Mouse (Mus musculus): ENCODE data around the gene Gfi1b.

The Gfi1b gene

DNA sequence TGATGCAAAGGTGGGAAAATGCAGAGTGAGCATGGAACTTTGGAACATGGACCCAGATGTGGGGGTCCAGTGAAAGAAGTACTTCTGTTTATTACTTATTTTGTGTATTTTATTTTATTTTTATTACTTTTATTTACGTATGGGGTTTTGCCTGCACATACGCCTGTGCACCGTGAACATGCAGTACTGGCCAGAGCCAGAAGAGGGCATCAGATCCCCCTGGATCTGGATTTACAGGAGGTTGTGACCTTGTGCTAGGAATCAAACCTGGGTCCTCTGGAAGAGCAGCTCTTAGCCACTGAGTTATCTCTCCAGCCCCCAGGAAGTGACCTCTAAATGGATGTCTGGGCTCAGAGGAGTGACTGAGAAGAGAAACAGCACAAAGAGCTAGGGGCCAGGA lies 3.1 kb upstream of the Gfi1b start:
- in situ Hi-C loops (cut with MboI, MseI), result loop anchor here in 1 of 2 experiments (5.0 kb wide), 1 partner anchor 47 kb away; no protein-coding TSS in a partner anchor

DNA sequence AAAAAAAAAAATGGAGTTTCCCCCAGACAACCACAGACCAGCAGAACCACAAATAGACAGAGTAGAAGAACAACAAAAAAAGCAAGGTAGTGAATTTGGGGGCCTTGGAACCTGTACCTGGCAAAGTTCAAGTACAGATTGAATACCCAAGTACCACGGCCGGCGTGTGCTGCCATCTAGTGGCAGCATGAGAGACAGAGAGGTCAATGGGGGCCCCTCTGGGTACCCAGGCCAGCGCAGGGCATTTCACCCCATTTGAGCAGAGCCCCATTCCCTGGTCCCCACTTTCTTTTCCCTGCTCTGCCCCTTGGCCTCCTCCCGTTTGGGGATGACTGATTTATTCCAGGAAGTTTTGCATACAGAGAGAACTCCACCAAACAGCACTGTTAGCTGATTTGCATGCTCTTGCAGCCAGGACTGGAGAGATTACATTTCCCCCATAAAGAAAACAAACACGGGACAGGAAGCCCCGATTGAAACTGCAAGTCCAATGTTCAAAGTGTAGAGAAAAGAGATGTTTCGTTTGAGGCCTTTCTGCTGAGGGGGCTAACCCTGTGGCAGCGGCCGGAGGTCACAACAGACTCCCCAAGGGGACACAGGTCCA lies 841 bp upstream of the Gfi1b start:
- in situ Hi-C loops (cut with MboI, MseI), result no loop called here

DNA sequence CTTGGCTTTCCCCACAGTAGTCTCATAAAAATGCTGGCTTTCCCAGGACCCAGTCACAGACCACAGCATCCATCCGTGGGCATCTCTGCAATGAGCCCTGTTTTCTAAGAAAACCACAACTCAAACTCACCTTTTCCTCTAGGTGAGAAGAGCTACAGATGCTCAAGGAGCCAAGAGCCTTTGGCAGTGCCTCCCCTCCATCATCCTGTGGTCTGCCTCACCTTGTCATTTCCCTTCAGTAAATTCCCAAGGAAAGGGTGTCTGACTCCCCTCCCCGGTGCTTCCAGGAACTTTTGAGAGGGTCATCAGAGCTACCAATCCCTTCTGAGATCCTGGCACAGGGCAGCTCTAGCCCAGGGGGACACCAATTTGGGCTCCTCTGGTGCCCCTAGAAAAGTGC lies 671 bp downstream of the Gfi1b start:
- in situ Hi-C loops (cut with MboI, MseI), result no loop called here

DNA sequence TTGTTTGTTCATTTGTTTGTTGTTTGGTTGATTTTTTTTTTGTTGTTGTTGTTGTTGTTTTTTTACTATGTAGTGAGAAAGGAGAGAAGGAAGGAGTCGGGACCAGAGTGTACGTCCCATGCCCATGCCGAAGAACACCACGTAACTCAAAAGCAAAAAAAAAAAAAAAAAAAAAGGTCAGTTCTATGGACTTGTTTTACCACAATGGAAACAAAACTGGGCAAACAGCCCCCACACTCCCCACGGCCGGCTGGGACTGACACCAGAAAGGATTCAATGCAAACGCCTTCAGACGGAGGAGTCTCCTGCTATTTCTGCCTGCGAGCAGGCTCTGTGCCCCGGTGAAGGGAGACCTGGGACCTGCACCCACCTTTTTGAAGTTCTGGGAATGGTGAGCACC lies 1.3 kb downstream of the Gfi1b start:
- in situ Hi-C loops (cut with MboI, MseI), result no loop called here

DNA sequence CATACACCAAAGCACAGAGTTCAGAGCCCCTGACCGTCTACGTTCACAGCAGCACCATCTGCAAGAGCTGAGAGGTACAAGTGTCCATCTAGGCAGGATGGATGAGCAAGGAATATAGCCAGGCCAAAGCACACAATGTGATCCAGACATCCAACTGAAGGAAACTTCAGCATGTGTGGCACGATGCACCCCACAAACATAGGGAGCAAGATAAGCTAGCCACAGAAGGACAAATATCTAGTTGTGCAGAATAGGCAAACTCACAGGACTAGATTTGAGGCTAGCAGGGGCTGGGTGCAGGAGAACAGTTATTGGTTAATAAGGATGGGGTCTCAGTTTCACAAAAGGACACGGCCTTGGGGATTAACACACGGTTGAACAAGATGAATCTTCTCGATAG lies 2.4 kb downstream of the Gfi1b start:
- in situ Hi-C loops (cut with MboI, MseI), result no loop called here

GRCm38 (mm10) chr2:28618777-28619336 lies 2.9 kb downstream of the Gfi1b start:
- in situ Hi-C loops (cut with MboI, MseI), result no loop called here

DNA sequence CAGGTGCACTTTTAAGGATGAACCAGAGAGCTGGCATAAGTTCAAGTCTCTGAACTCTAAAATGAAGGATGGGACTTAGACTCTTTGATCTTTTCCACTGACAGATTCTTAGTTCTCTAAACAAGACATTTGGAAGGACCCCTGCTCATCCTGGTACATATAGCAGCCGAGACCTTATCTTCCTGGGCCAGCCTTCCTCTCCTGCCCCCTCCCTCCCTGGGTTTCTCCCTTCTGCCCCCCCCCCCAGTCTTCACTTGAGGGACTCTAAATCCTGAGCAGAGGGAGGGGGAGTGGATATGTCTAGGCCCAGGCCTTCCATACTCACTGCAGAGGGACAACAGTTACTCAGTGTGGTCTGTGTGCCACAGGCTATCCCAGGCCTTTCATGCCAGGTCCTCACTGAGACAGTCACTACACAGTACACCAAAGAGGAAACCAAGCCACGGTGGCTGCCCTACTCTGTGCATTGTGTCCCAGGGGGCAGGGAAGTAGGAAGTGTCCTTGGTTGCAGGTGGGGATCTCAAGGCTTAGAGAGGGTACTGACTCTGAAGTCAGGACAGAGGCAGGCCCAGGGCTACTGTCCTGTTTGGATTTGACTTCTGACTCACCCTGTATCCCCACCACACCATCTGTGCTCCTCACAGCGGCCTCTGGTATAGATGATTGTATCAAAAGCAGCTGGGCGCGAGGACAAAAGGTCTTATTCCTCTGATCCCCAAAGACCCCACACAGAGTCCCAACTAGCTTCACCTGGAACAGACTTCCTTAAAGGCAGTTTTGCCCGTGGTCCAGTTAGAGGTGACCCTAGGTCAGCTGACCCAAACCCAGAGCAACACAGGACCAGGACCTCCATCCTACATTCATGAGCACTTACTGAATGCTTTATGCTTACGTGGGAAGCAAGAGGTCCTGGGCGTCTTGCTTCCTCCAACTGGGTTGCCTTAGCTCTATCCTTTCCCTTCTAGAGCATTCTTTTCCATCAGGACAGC lies 4.0 kb downstream of the Gfi1b start:
- in situ Hi-C loops (cut with MboI, MseI), result no loop called here

GRCm38 (mm10) chr2:28616874-28617273 lies 4.9 kb downstream of the Gfi1b start:
- in situ Hi-C loops (cut with MboI, MseI), result no loop called here

GRCm38 (mm10) chr2:28616358-28616757 lies 5.4 kb downstream of the Gfi1b start:
- in situ Hi-C loops (cut with MboI, MseI), result no loop called here

DNA sequence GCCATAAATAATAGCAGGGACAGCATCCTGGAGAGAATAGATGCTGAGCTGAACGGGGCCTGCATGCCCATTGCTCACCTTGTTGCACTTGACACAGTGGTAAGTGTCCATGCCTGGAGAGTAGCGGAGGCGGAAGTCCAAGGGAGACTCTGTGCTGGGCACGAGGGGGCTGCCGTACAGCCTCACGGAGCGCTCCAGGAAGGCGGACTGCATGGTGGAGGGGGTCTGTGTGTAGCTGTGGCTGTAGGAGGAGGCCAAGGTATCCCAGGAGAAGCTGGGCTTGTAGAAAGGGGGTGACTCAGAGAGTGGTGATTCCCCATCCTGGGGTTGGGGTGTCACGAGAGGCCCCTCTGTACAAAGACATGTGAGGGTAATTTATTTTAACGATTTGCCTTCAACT lies 8.2 kb downstream of the Gfi1b start:
- in situ Hi-C loops (cut with MboI, MseI), result no loop called here

GRCm38 (mm10) chr2:28612436-28613063 lies 9.2 kb downstream of the Gfi1b start:
- in situ Hi-C loops (cut with MboI, MseI), result no loop called here

GRCm38 (mm10) chr2:28611407-28611787 lies 10.4 kb downstream of the Gfi1b start:
- in situ Hi-C loops (cut with MboI, MseI), result no loop called here

DNA sequence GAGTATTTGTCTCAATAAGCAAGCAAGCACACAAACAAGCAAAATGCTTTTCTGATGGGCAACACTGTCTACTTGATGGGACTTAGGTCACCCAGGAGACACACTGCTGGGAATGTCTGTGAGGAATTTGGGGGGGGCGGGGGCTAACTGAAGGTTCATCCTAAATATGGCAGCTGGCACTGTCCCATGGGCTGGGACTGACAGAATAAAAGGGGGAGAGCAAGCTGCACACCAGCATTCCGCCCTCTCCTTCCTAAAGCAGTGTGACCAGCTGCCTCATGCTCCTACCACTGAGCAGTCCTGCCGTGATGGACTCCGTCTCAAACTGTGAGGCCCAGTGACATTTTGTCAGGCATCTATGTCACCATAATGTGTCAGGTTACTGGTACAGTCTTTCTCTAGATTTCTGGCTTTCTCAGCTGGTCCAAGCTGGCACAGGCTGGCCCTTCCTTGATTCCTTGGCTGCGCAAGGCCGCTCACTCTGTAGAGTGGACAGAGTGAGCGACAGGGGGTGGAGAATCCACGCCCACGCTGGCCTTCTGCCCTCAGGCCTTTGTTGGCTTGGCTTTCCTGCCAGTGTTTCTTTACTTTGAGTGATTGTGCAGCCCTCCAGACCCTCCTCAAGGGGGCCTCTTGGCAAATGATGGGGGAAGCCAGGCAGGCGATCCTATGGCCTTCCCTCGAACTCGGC lies 10.9 kb downstream of the Gfi1b start:
- in situ Hi-C loops (cut with MboI, MseI), result no loop called here

DNA sequence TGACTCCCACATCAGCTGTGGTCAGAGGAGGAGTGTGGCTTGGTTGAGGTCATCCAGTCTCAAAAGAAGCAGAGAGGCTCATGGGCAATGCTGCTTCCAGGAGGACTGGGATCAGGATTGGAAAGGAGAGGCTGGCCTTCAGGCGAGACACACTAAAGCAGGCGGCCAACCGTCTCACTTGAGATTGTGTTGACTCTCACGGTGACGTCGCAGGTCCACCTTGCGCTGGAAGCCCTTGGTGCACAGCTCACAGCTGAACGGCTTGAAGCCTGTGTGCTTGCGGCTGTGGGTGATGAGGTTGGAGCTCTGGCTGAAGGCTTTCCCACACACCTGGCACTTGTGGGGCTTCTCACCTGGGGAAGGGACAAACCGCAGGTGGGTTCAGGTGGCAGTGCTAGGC lies 11.9 kb downstream of the Gfi1b start:
- in situ Hi-C loops (cut with MboI, MseI), result no loop called here

GRCm38 (mm10) chr2:28607341-28608165 lies 14.2 kb downstream of the Gfi1b start:
- in situ Hi-C loops (cut with MboI, MseI), result no loop called here

GRCm38 (mm10) chr2:28606601-28607340 lies 15.0 kb downstream of the Gfi1b start:
- in situ Hi-C loops (cut with MboI, MseI), result no loop called here

DNA sequence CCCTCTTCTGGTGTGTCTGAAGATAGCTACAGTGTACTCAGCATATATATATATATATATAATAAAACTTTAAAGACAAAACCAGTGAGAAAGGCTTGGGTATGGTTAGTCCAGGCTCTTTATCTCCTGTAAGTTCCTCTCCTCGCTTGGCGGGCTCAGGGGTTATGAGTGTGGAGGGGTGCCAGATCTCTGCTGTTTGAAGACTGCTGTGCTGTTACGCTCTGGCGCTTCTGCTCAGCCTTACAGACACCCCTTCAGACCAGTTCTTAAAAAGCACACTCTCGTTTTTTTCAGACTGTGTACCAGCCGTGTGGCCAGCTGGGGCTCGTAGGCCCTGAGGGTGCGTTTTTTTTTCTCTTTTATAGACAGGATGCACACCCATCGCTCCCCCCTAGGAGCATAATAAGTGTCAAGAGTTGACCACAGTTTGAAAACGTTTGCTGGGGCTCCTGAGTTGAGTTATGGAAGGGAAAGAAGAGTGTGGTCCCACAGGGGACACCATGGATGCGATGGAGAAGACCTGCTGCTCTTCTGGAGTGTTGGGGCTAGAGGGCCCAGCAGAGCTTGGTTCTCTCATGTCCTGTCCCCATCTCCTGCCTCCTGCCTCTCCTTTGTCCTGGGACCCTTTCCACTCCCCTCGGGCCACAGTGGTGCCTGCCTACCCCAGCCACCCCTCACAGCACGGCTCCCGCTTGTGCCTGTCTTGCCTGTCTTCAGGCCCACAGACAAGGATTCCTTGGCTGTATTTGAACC lies 15.8 kb downstream of the Gfi1b start:
- in situ Hi-C loops (cut with MboI, MseI), result no loop called here

- in situ Hi-C loops (cut with MboI, MseI), result loop anchor here in 1 of 2 experiments (5.0 kb wide), 1 partner anchor 69 kb away; no protein-coding TSS in a partner anchor
Measured at GRCm38 (mm10) chr2:28603542-28603941, 18.2 kb downstream of the Gfi1b start.
